Mouse (Mus musculus): Measurements from ENCODE around the gene Map2k6. TPM values are rescaled to one million over a fixed set of nuclear protein-coding genes. Genes with fewer than 3 reads are reported as not detected.
A peak's percentile ranks its signal among the peaks of the same experiment; 100 is the strongest.

Gene Map2k6
- polyA plus RNA-seq, 1 experiment from 2014 or later: 24.9 TPM

GRCm38 (mm10) chr11:110379661-110380309 lies 19.1 kb upstream of the Map2k6 start:
- no peaks in the 10 kb centered on the region for H3K9me3 ChIP-seq
- 11% methylated on average over 20 of the region's 20 CpGs for WGBS

GRCm38 (mm10) chr11:110380310-110380668 lies 18.6 kb upstream of the Map2k6 start:
- WGBS: 31% methylated on average over 15 of the region's 15 CpGs
- Histone ChIP-seq H3K27me3 (0 out of 2 replicates have a peak, but pooled peaks cover 5% of the 10 kb centered on the region), H3K4me1 (replicated peaks) (peaks cover 11% of the 10 kb centered on the region), H3K27ac (no peak overlapping the region), H3K4me3 (replicated peaks) (peak overlapping the region; percentile 30), H3K9ac (replicated peaks) (0 out of 2 replicates have a peak overlapping the region, but pooled peaks have one; percentile 21), H3K4me2 (replicated peaks) (peak overlapping the region; percentile 55), H3K9me3 (no peaks in the 10 kb centered on the region), H3K36me3 (no peaks in the 10 kb centered on the region)
- 0 out of 2 replicates have a peak, but pooled peaks have one; percentile 20 for ATAC-seq

More at GRCm38 (mm10) chr11:110379661-110380309, 19.1 kb upstream of the Map2k6 start:
- H3K27me3 ChIP-seq: 0 out of 2 replicates have a peak, but pooled peaks cover 5% of the 10 kb centered on the region
- peak overlapping the region; percentile 55 for H3K4me2 ChIP-seq (replicated peaks)
- ATAC-seq: peak; percentile 56; the same call in 1 of the 2 replicates
- H3K4me1 ChIP-seq (replicated peaks): peaks cover 11% of the 10 kb centered on the region
- no peak overlapping the region for H3K27ac ChIP-seq
- 0 out of 2 replicates have a peak overlapping the region, but pooled peaks have one; percentile 21 for H3K9ac ChIP-seq (replicated peaks)
- peak overlapping the region; percentile 30 for H3K4me3 ChIP-seq (replicated peaks)
- no peaks in the 10 kb centered on the region for H3K36me3 ChIP-seq

GRCm38 (mm10) chr11:110385487-110385886 lies 13.4 kb upstream of the Map2k6 start:
- H3K27me3 ChIP-seq: no peaks in the 10 kb centered on the region
- H3K36me3 ChIP-seq: no peaks in the 10 kb centered on the region
- H3K27ac ChIP-seq: no peak overlapping the region
- WGBS: 82% methylated on average over 2 of the region's 2 CpGs
- no peak overlapping the region for H3K4me3 ChIP-seq (replicated peaks)
- no peaks in the 10 kb centered on the region for H3K9me3 ChIP-seq
- no peak for ATAC-seq
- peaks cover under 1% of the 10 kb centered on the region; the same call in 1 of the 2 replicates for H3K4me1 ChIP-seq (replicated peaks)
- no peak overlapping the region for H3K9ac ChIP-seq (replicated peaks)
- H3K4me2 ChIP-seq (replicated peaks): no peak overlapping the region

- H3K4me1 ChIP-seq (replicated peaks): peaks cover 16% of the 10 kb centered on the region; the same call in 1 of the 2 replicates
- H3K9me3 ChIP-seq: no peaks in the 10 kb centered on the region
- 47% methylated on average over 3 of the region's 3 CpGs for WGBS
- H3K27me3 ChIP-seq: peaks cover 9% of the 10 kb centered on the region; the same call in 1 of the 2 replicates
- no peak overlapping the region for H3K4me2 ChIP-seq (replicated peaks)
- no peak overlapping the region for H3K4me3 ChIP-seq (replicated peaks)
- H3K36me3 ChIP-seq: no peaks in the 10 kb centered on the region
- H3K9ac ChIP-seq (replicated peaks): no peak overlapping the region
- ATAC-seq: no peak
- no peak overlapping the region for H3K27ac ChIP-seq
Observed at GRCm38 (mm10) chr11:110392763-110393162, 6.2 kb upstream of the Map2k6 start.

GRCm38 (mm10) chr11:110394788-110395452 lies 4.0 kb upstream of the Map2k6 start:
- WGBS: 86% methylated on average over 5 of the region's 5 CpGs
- ATAC-seq: no peak

GRCm38 (mm10) chr11:110396085-110396484 lies 2.8 kb upstream of the Map2k6 start:
- ATAC-seq: peak; percentile 59
- H3K27ac ChIP-seq: peak overlapping the region; percentile 8; the same call in 1 of the 2 replicates
- no peak overlapping the region; the same call in 1 of the 2 replicates for H3K9ac ChIP-seq (replicated peaks)
- peak overlapping the region; percentile 24 for H3K4me3 ChIP-seq (replicated peaks)
- H3K4me1 ChIP-seq (replicated peaks): peaks cover 36% of the 10 kb centered on the region
- WGBS: 22% methylated on average over 19 of the region's 19 CpGs
- H3K36me3 ChIP-seq: no peaks in the 10 kb centered on the region
- peaks cover 9% of the 10 kb centered on the region; the same call in 1 of the 2 replicates for H3K27me3 ChIP-seq
- H3K9me3 ChIP-seq: no peaks in the 10 kb centered on the region
- peak overlapping the region; percentile 48 for H3K4me2 ChIP-seq (replicated peaks)

More at GRCm38 (mm10) chr11:110394788-110395452, 4.0 kb upstream of the Map2k6 start:
- no peak overlapping the region for H3K4me3 ChIP-seq (replicated peaks)
- no peak overlapping the region for H3K27ac ChIP-seq
- no peak overlapping the region for H3K4me2 ChIP-seq (replicated peaks)
- peaks cover 9% of the 10 kb centered on the region; the same call in 1 of the 2 replicates for H3K27me3 ChIP-seq
- H3K4me1 ChIP-seq (replicated peaks): peaks cover 25% of the 10 kb centered on the region
- no peaks in the 10 kb centered on the region for H3K36me3 ChIP-seq
- no peaks in the 10 kb centered on the region for H3K9me3 ChIP-seq
- no peak overlapping the region for H3K9ac ChIP-seq (replicated peaks)

GRCm38 (mm10) chr11:110399240-110400150 lies 573 bp downstream of the Map2k6 start:
- no peak; the same call in 1 of the 2 replicates for ATAC-seq
- Histone ChIP-seq H3K36me3 (no peaks in the 10 kb centered on the region), H3K27ac (no peak overlapping the region), H3K9ac (replicated peaks) (peak overlapping the region; percentile 48), H3K4me1 (replicated peaks) (peaks cover 53% of the 10 kb centered on the region), H3K27me3 (peaks cover 7% of the 10 kb centered on the region; the same call in 1 of the 2 replicates), H3K4me2 (replicated peaks) (peak overlapping the region; percentile 69), H3K4me3 (replicated peaks) (peak overlapping the region; percentile 60), H3K9me3 (no peaks in the 10 kb centered on the region)
- WGBS: 6% methylated on average over 15 of the region's 15 CpGs

- Histone ChIP-seq H3K4me2 (replicated peaks) (peak overlapping the region; percentile 69), H3K27ac (no peak overlapping the region), H3K4me3 (replicated peaks) (peak overlapping the region; percentile 60), H3K4me1 (replicated peaks) (peaks cover 53% of the 10 kb centered on the region), H3K9ac (replicated peaks) (peak overlapping the region; percentile 48), H3K27me3 (peaks cover 3% of the 10 kb centered on the region; the same call in 1 of the 2 replicates), H3K36me3 (no peaks in the 10 kb centered on the region), H3K9me3 (no peaks in the 10 kb centered on the region)
- ATAC-seq: no peak
- WGBS: 27% methylated on average over 1 of the region's 1 CpGs
Observed at GRCm38 (mm10) chr11:110400283-110400682, 1.4 kb downstream of the Map2k6 start.

- 44% methylated on average over 3 of the region's 3 CpGs for WGBS
- Histone ChIP-seq H3K9me3 (no peaks in the 10 kb centered on the region), H3K36me3 (no peaks in the 10 kb centered on the region), H3K4me3 (replicated peaks) (no peak overlapping the region), H3K4me1 (replicated peaks) (peaks cover 37% of the 10 kb centered on the region), H3K27me3 (no peaks in the 10 kb centered on the region), H3K27ac (no peak overlapping the region), H3K4me2 (replicated peaks) (no peak overlapping the region), H3K9ac (replicated peaks) (no peak overlapping the region)
- no peak for ATAC-seq
Observed at GRCm38 (mm10) chr11:110402671-110403070, 3.7 kb downstream of the Map2k6 start.

- no peaks in the 10 kb centered on the region for H3K9me3 ChIP-seq
- no peak for ATAC-seq
- WGBS: 87% methylated on average over 2 of the region's 2 CpGs
Observed at GRCm38 (mm10) chr11:110403602-110404001, 4.7 kb downstream of the Map2k6 start.

GRCm38 (mm10) chr11:110405607-110406006 lies 6.7 kb downstream of the Map2k6 start:
- Histone ChIP-seq H3K9me3 (no peaks in the 10 kb centered on the region), H3K27me3 (no peaks in the 10 kb centered on the region), H3K4me2 (replicated peaks) (no peak overlapping the region), H3K36me3 (no peaks in the 10 kb centered on the region), H3K9ac (replicated peaks) (no peak overlapping the region), H3K27ac (no peak overlapping the region), H3K4me3 (replicated peaks) (no peak overlapping the region), H3K4me1 (replicated peaks) (peaks cover 21% of the 10 kb centered on the region)
- 85% methylated on average over 9 of the region's 9 CpGs for WGBS
- ATAC-seq: no peak

More at GRCm38 (mm10) chr11:110403602-110404001, 4.7 kb downstream of the Map2k6 start:
- H3K27ac ChIP-seq: no peak overlapping the region
- no peak overlapping the region for H3K4me3 ChIP-seq (replicated peaks)
- no peak overlapping the region for H3K9ac ChIP-seq (replicated peaks)
- no peaks in the 10 kb centered on the region for H3K36me3 ChIP-seq
- peaks cover 36% of the 10 kb centered on the region for H3K4me1 ChIP-seq (replicated peaks)
- no peak overlapping the region for H3K4me2 ChIP-seq (replicated peaks)
- H3K27me3 ChIP-seq: no peaks in the 10 kb centered on the region

All from midbrain, embryonic 13.5 days (tissue).